Mouse (Mus musculus): ENCODE measurements around the gene Cxcl3.

DNA sequence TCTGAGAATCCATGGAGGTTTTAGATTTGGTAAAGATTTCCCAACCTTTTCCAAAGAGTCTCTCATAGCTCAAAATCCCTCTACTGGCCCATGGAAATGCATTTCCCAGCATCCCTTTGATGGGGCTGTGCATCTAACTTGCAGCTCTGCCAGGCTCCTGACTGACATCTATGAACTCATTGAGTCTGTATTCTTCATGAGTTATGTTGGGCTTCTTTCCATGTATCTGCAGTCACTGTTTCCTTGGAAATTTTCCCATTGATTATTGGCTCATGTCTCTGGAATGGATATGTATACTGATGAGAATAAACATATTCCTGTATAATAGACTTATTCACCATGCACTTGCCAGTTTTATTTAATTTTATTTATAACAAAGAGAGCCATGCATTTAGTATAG lies 20.1 kb downstream of the Cxcl3 start:
- TF ChIP-seq CTCF (IDR thresholded peaks at IDR 0.05) (no peak), EP300 (IDR thresholded peaks at IDR 0.05; ENCODE audit: insufficient read depth, low read depth, low read length) (no peak)

Data from heart, adult 2 months (tissue).